Mouse (Mus musculus): ENCODE measurements at regions not wholly inside any gene's neighbourhood (a gene's known extent, or its start where the extent isn't known, plus 50 kb on each side); places are given as distances from the start of the nearest gene placed in this dataset.

DNA sequence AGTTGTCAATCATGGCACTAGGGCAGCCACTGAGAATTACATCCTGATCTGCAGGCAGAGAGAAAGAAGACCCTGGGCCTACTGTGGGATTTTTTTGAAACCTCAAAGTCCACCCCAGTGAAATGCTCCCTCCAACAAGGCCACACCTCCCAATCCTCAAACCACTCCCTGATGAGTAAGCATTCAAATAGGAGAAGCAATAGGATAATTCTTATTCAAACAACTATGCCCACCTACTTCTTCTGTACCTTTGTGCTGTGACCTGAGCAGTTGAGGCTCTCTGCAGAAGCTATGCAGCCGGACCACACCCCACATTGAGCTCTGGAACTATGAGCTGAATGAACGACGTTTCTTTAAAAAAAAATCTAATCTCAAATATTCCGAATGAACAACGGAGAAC, 317.4 kb upstream of the Mki67 start:
- no peak overlapping the region for H3K4me2 ChIP-seq
- no peak overlapping the region for H3K9ac ChIP-seq (ENCODE audit: low read length)
- no peaks in the 10 kb centered on the region for H3K9me3 ChIP-seq (ENCODE audit: control insufficient read depth, low read length)
- no peak overlapping the region for H3K27ac ChIP-seq (ENCODE audit: low read depth, low read length)
- WGBS: 89% methylated on average over 5 of the region's 5 CpGs
- no peak for ATAC-seq (ENCODE audit: low FRiP score)
- H3K36me3 ChIP-seq (ENCODE audit: control insufficient read depth, insufficient read depth, low read length): no peaks in the 10 kb centered on the region
- peak; percentile 47 for DNase-seq (ENCODE audit: low spot score, missing footprints)
- H3K4me1 ChIP-seq (ENCODE audit: control insufficient read depth, insufficient read depth, low read length): no peaks in the 10 kb centered on the region
- H3K4me3 ChIP-seq (ENCODE audit: low read depth, low read length): no peak overlapping the region
- no peaks in the 10 kb centered on the region for H3K27me3 ChIP-seq (ENCODE audit: control insufficient read depth, insufficient read depth, low read length)

DNA sequence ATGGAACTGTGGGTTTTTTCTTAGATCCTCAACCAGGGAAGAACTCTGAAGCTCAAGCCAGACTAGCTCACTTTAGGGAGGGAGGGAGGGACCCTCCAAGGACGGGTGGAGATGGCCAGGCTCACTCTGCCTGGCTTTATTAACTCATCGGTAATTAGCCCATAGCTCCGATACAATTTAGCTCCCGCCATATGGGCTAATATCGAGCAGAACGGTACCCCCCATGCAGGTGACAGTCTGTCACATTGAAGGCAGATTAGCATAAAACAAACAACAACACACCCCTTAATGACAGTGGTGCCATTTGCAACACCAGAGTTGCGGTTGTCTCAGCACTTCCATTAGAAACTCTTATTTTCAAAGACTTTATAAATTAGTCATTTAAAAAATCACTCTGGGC, 319.6 kb upstream of the Mki67 start:
- no peaks in the 10 kb centered on the region for H3K36me3 ChIP-seq (ENCODE audit: control insufficient read depth, insufficient read depth, low read length)
- no peak overlapping the region for H3K4me3 ChIP-seq (ENCODE audit: low read depth, low read length)
- no peaks in the 10 kb centered on the region for H3K9me3 ChIP-seq (ENCODE audit: control insufficient read depth, low read length)
- WGBS: 83% methylated on average over 7 of the region's 7 CpGs
- H3K4me1 ChIP-seq (ENCODE audit: control insufficient read depth, insufficient read depth, low read length): no peaks in the 10 kb centered on the region
- no peak overlapping the region for H3K27ac ChIP-seq (ENCODE audit: low read depth, low read length)
- no peak overlapping the region for H3K9ac ChIP-seq (ENCODE audit: low read length)
- H3K27me3 ChIP-seq (ENCODE audit: control insufficient read depth, insufficient read depth, low read length): no peaks in the 10 kb centered on the region
- DNase-seq (ENCODE audit: low spot score, missing footprints): no peak
- ATAC-seq (ENCODE audit: low FRiP score): no peak
- no peak overlapping the region for H3K4me2 ChIP-seq

DNA sequence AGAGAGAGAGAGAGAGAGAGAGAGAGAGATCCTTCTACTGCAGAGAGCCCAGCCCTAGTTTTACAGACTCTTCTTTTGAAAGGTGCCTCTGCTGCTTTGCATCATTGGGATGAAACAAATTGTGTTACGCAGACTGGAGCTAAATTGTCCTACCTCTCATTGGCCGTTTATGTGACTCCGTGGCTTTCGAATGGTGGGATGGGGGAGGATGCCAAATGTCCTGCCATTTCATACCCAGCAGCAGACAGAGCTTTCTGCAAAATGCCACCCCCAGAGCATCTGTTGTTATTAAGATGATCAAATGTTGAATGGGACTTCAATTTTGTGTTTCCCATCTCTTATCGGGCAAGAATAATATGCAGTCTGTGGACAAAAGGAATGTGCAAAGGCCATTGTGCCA, 321.9 kb upstream of the Mki67 start:
- Histone ChIP-seq H3K4me2 (no peak overlapping the region), H3K36me3 (ENCODE audit: control insufficient read depth, insufficient read depth, low read length) (no peaks in the 10 kb centered on the region), H3K4me3 (ENCODE audit: low read depth, low read length) (no peak overlapping the region), H3K27me3 (ENCODE audit: control insufficient read depth, insufficient read depth, low read length) (no peaks in the 10 kb centered on the region), H3K9ac (ENCODE audit: low read length) (no peak overlapping the region), H3K27ac (ENCODE audit: low read depth, low read length) (no peak overlapping the region), H3K4me1 (ENCODE audit: control insufficient read depth, insufficient read depth, low read length) (no peaks in the 10 kb centered on the region), H3K9me3 (ENCODE audit: control insufficient read depth, low read length) (no peaks in the 10 kb centered on the region)
- no peak for DNase-seq (ENCODE audit: low spot score, missing footprints)
- WGBS: 87% methylated on average over 5 of the region's 5 CpGs
- no peak for ATAC-seq (ENCODE audit: low FRiP score)

DNA sequence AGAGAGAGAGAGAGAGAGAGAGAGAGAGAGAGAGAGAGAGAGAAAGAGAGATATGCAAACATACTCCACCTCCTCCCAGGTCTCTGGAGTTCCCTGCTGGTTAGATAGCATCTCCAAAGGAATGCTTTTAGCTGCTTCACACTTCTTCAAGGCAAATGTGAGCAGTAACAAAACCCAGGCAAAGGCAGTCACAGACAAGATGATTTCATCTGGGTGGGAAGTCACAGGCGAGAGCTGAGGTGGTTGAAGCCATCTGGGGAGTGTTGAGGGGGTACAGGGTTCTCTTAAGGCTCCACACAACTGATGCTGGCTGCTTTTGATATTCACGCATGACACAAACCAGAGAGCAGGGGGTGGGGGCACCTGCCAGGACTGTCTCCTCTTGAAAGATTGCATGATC, 322.7 kb upstream of the Mki67 start:
- Histone ChIP-seq H3K27me3 (ENCODE audit: control insufficient read depth, insufficient read depth, low read length) (no peaks in the 10 kb centered on the region), H3K9ac (ENCODE audit: low read length) (no peak overlapping the region), H3K9me3 (ENCODE audit: control insufficient read depth, low read length) (no peaks in the 10 kb centered on the region), H3K36me3 (ENCODE audit: control insufficient read depth, insufficient read depth, low read length) (no peaks in the 10 kb centered on the region), H3K4me3 (ENCODE audit: low read depth, low read length) (no peak overlapping the region), H3K4me2 (no peak overlapping the region), H3K4me1 (ENCODE audit: control insufficient read depth, insufficient read depth, low read length) (no peaks in the 10 kb centered on the region), H3K27ac (ENCODE audit: low read depth, low read length) (no peak overlapping the region)
- DNase-seq (ENCODE audit: low spot score, missing footprints) (peak; percentile 64), ATAC-seq (ENCODE audit: low FRiP score) (no peak)
- WGBS: 59% methylated on average over 2 of the region's 2 CpGs

DNA sequence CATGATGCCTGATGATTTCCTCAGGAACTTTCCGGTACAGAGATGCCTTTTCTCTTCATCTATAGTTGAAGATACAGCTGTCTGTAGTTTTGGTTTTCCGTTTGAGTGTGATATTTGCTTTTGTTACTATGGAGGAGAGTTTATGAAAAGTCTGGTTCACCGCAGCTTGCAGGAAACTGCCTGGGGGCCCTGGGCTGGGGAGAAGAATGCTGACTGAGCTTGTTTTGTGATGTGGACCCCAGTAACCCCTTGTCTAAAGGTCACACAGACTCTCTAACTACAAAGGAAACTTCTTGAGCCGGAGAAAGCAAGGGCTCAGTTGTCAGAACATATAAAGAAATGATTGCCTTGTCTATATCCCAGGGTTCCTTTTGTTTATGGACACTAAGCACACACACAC, 325.8 kb upstream of the Mki67 start:
- Histone ChIP-seq H3K27me3 (ENCODE audit: control insufficient read depth, insufficient read depth, low read length) (no peaks in the 10 kb centered on the region), H3K36me3 (ENCODE audit: control insufficient read depth, insufficient read depth, low read length) (no peaks in the 10 kb centered on the region), H3K9me3 (ENCODE audit: control insufficient read depth, low read length) (no peaks in the 10 kb centered on the region), H3K4me1 (ENCODE audit: control insufficient read depth, insufficient read depth, low read length) (peaks cover 6% of the 10 kb centered on the region), H3K27ac (ENCODE audit: low read depth, low read length) (no peak overlapping the region), H3K4me2 (no peak overlapping the region), H3K9ac (ENCODE audit: low read length) (no peak overlapping the region), H3K4me3 (ENCODE audit: low read depth, low read length) (no peak overlapping the region)
- no peak for ATAC-seq (ENCODE audit: low FRiP score)
- peak; percentile 57 for DNase-seq (ENCODE audit: low spot score, missing footprints)
- WGBS: 48% methylated on average over 4 of the region's 4 CpGs

DNA sequence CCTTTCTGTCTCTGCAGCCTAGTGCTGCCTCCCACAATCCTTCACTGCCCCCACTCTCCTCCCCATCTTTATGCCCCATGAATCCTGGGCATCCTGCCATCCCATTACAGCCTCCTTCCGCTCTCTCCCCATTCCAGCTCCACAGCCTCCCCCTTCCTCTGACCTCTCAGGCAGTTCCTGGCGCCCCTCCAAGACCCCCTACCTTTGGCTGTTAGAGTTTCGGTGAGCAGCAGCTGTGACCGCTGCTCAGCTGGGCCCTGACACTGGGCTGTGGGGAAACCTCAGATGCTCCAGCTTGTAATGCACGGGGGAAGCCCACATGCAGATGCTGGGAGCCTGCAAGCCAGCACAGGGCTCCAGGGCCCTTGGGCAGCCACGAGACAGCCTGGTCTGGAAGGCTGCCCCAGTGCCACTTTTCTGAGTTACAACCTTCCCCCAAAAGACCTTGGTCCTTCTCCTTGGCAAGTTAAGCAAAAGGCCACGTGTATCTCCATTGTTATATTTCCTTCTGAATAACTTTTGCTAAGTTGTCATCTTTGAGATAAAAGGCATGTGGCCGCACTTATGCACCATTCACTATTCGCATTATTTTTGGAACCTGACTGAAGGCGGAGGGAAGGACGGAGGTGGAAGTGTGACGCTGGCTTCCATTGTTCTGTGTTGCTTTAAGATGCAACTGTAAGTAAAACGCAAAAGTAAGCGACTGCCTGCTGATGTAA, 330.6 kb upstream of the Mki67 start:
- peak; percentile 92 for DNase-seq (ENCODE audit: low spot score, missing footprints)
- peak; percentile 66 for ATAC-seq (ENCODE audit: low FRiP score)
- no peaks in the 10 kb centered on the region for H3K9me3 ChIP-seq (ENCODE audit: control insufficient read depth, low read length)
- no peaks in the 10 kb centered on the region for H3K36me3 ChIP-seq (ENCODE audit: control insufficient read depth, insufficient read depth, low read length)
- peak overlapping the region; percentile 60 for H3K27ac ChIP-seq (ENCODE audit: low read depth, low read length)
- no peaks in the 10 kb centered on the region for H3K27me3 ChIP-seq (ENCODE audit: control insufficient read depth, insufficient read depth, low read length)
- no peak overlapping the region for H3K9ac ChIP-seq (ENCODE audit: low read length)
- no peak overlapping the region for H3K4me3 ChIP-seq (ENCODE audit: low read depth, low read length)
- peaks cover 30% of the 10 kb centered on the region for H3K4me1 ChIP-seq (ENCODE audit: control insufficient read depth, insufficient read depth, low read length)
- no peak overlapping the region for H3K4me2 ChIP-seq
- 30% methylated on average over 14 of the region's 14 CpGs for WGBS

DNA sequence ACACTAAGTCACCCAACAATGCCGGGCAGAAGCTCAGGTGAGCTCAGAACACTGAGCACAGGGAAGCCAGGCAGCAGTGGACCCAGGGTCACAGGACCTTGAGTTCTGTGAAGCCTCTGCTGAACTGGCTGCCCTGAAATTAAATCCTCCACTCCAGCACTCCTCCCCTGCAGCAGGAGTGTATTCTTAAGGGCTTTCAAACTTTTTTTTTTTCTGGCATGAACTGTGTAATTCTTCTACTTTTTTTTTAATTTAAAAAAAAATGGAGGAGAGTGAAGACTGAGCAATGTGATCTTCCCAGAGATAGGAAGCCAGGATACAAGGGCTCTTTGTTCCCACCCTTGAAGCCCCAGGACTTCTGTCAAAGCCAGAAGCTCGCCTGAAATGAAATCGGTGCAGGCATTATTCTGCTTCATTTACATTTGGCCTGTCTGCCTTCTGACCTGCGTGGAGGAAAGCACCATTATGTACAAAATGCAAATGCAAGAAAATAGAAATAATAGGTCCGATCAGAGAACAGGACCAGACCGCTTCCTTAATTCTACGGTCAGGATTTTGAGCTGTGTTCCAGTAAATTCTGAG, 331.3 kb upstream of the Mki67 start:
- DNase-seq (ENCODE audit: low spot score, missing footprints) (peak; percentile 87), ATAC-seq (ENCODE audit: low FRiP score) (peak; percentile 72)
- no peak overlapping the region for H3K4me3 ChIP-seq (ENCODE audit: low read depth, low read length)
- H3K9ac ChIP-seq (ENCODE audit: low read length): no peak overlapping the region
- H3K27me3 ChIP-seq (ENCODE audit: control insufficient read depth, insufficient read depth, low read length): no peaks in the 10 kb centered on the region
- peaks cover 30% of the 10 kb centered on the region for H3K4me1 ChIP-seq (ENCODE audit: control insufficient read depth, insufficient read depth, low read length)
- H3K27ac ChIP-seq (ENCODE audit: low read depth, low read length): peak overlapping the region; percentile 60
- H3K4me2 ChIP-seq: no peak overlapping the region
- H3K9me3 ChIP-seq (ENCODE audit: control insufficient read depth, low read length): no peaks in the 10 kb centered on the region
- WGBS: 16% methylated on average over 7 of the region's 7 CpGs
- H3K36me3 ChIP-seq (ENCODE audit: control insufficient read depth, insufficient read depth, low read length): no peaks in the 10 kb centered on the region

DNA sequence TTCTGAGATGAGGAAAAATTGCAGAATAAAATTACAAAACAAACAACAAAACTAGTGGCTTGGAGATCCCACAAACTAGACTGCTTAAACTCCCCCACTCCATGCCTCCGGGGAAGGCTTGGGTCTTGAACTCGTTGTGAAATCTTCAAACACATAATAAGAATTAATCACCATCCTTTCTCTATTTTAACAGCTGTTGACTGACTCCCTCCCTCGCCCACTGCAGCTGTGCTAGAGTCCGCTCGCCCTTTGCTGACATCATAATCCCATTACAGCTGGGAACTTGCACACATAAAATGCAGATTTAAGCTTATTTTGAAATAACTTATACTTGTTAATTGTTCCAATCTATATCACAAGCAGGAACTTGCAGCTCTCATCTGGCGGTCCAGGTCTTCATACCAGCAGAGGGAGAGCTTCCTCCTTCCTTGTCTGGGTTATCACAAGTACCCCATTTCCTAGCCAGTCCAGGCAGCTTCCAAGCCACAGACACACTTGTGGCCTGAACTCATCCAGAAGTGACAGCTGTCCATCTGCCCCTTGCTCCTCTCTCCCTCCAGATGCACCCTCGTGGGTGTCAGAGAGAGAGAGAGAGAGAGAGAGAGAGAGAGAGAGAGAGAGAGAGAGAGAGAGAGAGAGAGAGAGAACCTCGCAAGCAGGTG, 332.9 kb upstream of the Mki67 start:
- H3K4me2 ChIP-seq: no peak overlapping the region
- WGBS: 40% methylated on average over 8 of the region's 8 CpGs

DNA sequence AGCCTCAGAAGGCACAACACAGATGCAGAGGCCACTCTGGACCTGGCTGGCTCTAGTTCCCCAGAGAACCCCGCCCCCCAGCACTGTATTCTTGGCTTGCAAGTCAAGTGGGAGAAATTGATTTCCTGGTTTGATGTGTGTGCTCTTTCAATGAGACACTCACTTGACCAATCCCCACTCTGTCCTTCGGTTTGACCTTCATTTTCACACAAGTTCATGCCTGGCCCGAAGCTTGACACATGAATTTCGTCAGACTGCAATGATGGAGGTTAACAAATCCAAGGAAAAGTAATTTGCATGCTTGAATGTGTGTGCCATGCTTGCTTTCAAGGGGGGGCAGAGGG, 333.4 kb upstream of the Mki67 start:
- DNase-seq (ENCODE audit: low spot score, missing footprints) (peak; percentile 83), ATAC-seq (ENCODE audit: low FRiP score) (no peak)
- H3K4me3 ChIP-seq (ENCODE audit: low read depth, low read length): no peak overlapping the region
- H3K36me3 ChIP-seq (ENCODE audit: control insufficient read depth, insufficient read depth, low read length): no peaks in the 10 kb centered on the region
- WGBS: 70% methylated on average over 4 of the region's 4 CpGs
- H3K4me2 ChIP-seq: no peak overlapping the region
- H3K4me1 ChIP-seq (ENCODE audit: control insufficient read depth, insufficient read depth, low read length): peaks cover 30% of the 10 kb centered on the region
- no peak overlapping the region for H3K9ac ChIP-seq (ENCODE audit: low read length)
- H3K27me3 ChIP-seq (ENCODE audit: control insufficient read depth, insufficient read depth, low read length): no peaks in the 10 kb centered on the region
- no peak overlapping the region for H3K27ac ChIP-seq (ENCODE audit: low read depth, low read length)
- no peaks in the 10 kb centered on the region for H3K9me3 ChIP-seq (ENCODE audit: control insufficient read depth, low read length)

More for the DNA sequence above, 332.9 kb upstream of the Mki67 start:
- ATAC-seq (ENCODE audit: low FRiP score) (no peak), DNase-seq (ENCODE audit: low spot score, missing footprints) (no peak)
- Histone ChIP-seq H3K9ac (ENCODE audit: low read length) (no peak overlapping the region), H3K27me3 (ENCODE audit: control insufficient read depth, insufficient read depth, low read length) (no peaks in the 10 kb centered on the region), H3K36me3 (ENCODE audit: control insufficient read depth, insufficient read depth, low read length) (no peaks in the 10 kb centered on the region), H3K4me3 (ENCODE audit: low read depth, low read length) (no peak overlapping the region), H3K27ac (ENCODE audit: low read depth, low read length) (no peak overlapping the region), H3K9me3 (ENCODE audit: control insufficient read depth, low read length) (no peaks in the 10 kb centered on the region), H3K4me1 (ENCODE audit: control insufficient read depth, insufficient read depth, low read length) (peaks cover 30% of the 10 kb centered on the region)
